Comparison of ENCODE assay signal across 9 mouse cellular contexts in the genomic region with DNA sequence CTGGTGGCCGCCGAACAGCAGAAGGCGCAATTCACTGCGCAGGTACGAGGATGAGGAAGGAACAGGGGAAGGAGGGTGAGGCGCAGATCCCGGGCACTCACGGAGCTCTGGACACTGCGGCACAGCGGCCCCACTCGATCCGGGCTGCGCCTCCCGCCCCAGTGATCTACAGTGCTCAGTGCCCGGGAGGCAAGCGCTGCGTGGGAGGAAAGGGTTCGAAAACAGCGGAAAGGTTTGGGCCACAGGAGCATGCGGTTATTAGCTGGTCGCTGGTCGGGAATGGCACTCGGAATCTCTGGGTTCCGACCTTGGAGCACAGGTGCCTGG. TPM values are rescaled to one million over a fixed set of nuclear protein-coding genes. Genes with fewer than 3 reads are reported as not detected.
A peak's percentile ranks its signal among the peaks of the same experiment; 100 is the strongest.
DNase-seq lines count a peak whose midpoint lies in the region; ATAC-seq and TF ChIP-seq lines count a peak whose summit lies in the region.
"Had no signal": no experiment of that assay in that cellular context is flagged by ENCODE, and none has a peak within 500 bp of the region (broad histone marks: within the 10 kb centered on the region; RNA-seq: fewer than 3 reads in every experiment).

No protein-coding gene starts in this region.

- no peaks in the 10 kb centered on the region for H3K9me3 ChIP-seq in heart, postnatal 0 days (replicated peaks; ENCODE audit: control insufficient read depth, low read length)
- H3K9me3 ChIP-seq in hindbrain, embryonic 11.5 days (ENCODE audit: control insufficient read depth, low read length), result no peaks in the 10 kb centered on the region
- no peaks in the 10 kb centered on the region for H3K9me3 ChIP-seq in midbrain, embryonic 10.5 days (replicated peaks)

- WGBS in heart, postnatal 0 days, result 0% methylated on average over 24 of the region's 24 CpGs
- WGBS in hindbrain, embryonic 11.5 days, result under 1% methylated on average over 24 of the region's 24 CpGs
- under 1% methylated on average over 24 of the region's 24 CpGs for WGBS in midbrain, embryonic 10.5 days

- ATAC-seq in heart, postnatal 0 days (ENCODE audit: insufficient read depth, low read depth), result peak; percentile 66
- ATAC-seq in Patski, result peak; percentile 44
- peak; percentile 93 for ATAC-seq in hindbrain, embryonic 11.5 days (ENCODE audit: low FRiP score)

- CTCF ChIA-PET in Patski (lab: Charles Lee), result interaction anchor here (0.8 to 3.0 kb wide), 3 partner anchors 10 to 76 kb away, joined by 3 to 11 read pairs (median 3); partner anchors contain the start of gene Pts

- in situ Hi-C loops in Patski (cut with MboI; ENCODE audit: low pct_unique_long_range_greater_than_20kb), result no loop called here

- DNase-seq in heart, postnatal 0 days (ENCODE audit: low spot score), result peak; percentile 13
- DNase-seq in heart, adult 8-10 months (ENCODE audit: low spot score), result no peak
- no peak for DNase-seq in Patski (ENCODE audit: low read depth, low spot score)
- no peak for DNase-seq in hindbrain, embryonic 11.5 days (ENCODE audit: low spot score)
- no peak for DNase-seq in midbrain, embryonic 10.5 days (ENCODE audit: low spot score)
- DNase-seq in cerebellum, adult 8-10 months, result no peak
- no peak for DNase-seq in right cerebral cortex, postnatal 25 days
- no peak for DNase-seq in urinary bladder, postnatal 25 days (ENCODE audit: low spot score)

- TF ChIP-seq EP300 in heart, postnatal 0 days (IDR thresholded peaks at IDR 0.05; ENCODE audit: low read depth), result no peak

- H3K4me3 ChIP-seq in heart, postnatal 0 days (ENCODE audit: low read depth, low read length), result peak overlapping the region; percentile 73
- peak overlapping the region; percentile 84 for H3K4me3 ChIP-seq in hindbrain, embryonic 11.5 days (ENCODE audit: low read depth, low read length)
- H3K4me3 ChIP-seq in midbrain, embryonic 10.5 days, result peak overlapping the region; percentile 92

- peak overlapping the region; percentile 86 for H3K27ac ChIP-seq in heart, postnatal 0 days (ENCODE audit: low read depth)
- peak overlapping the region; percentile 80 for H3K27ac ChIP-seq in hindbrain, embryonic 11.5 days (ENCODE audit: low read depth, low read length)
- H3K27ac ChIP-seq in midbrain, embryonic 10.5 days (replicated peaks), result peak overlapping the region; percentile 94

- H3K9ac ChIP-seq in heart, postnatal 0 days (replicated peaks; ENCODE audit: low read depth, low read length), result peak overlapping the region; percentile 76
- peak overlapping the region; percentile 89 for H3K9ac ChIP-seq in hindbrain, embryonic 11.5 days (ENCODE audit: low read depth, low read length)

- H3K4me2 ChIP-seq in heart, postnatal 0 days (ENCODE audit: low read depth, low read length), result peak overlapping the region; percentile 96
- H3K4me2 ChIP-seq in hindbrain, embryonic 11.5 days (replicated peaks; ENCODE audit: low read depth, low read length), result peak overlapping the region; percentile 55

- peaks cover 15% of the 10 kb centered on the region for H3K4me1 ChIP-seq in heart, postnatal 0 days (ENCODE audit: control insufficient read depth, insufficient read depth)
- no peaks in the 10 kb centered on the region for H3K4me1 ChIP-seq in hindbrain, embryonic 11.5 days (replicated peaks; ENCODE audit: control insufficient read depth, insufficient read depth, low read length)
- peaks cover 31% of the 10 kb centered on the region for H3K4me1 ChIP-seq in midbrain, embryonic 10.5 days

- H3K27me3 ChIP-seq in heart, postnatal 0 days (ENCODE audit: control insufficient read depth, insufficient read depth, low read length), result no peaks in the 10 kb centered on the region
- no peaks in the 10 kb centered on the region for H3K27me3 ChIP-seq in Patski
- H3K27me3 ChIP-seq in hindbrain, embryonic 11.5 days (ENCODE audit: control insufficient read depth, insufficient read depth, low read length), result no peaks in the 10 kb centered on the region
- H3K27me3 ChIP-seq in midbrain, embryonic 10.5 days (ENCODE audit: low read depth, poor library complexity, severe bottlenecking), result no peaks in the 10 kb centered on the region

- TF ChIP-seq CTCF in heart, postnatal 0 days (IDR thresholded peaks at IDR 0.05; ENCODE audit: low read depth), result peak; percentile 37; the same call in 1 of the 2 replicates
- no peak for TF ChIP-seq CTCF in Patski (IDR thresholded peaks at IDR 0.05)

- POLR2A ChIA-PET in Patski (lab: Charles Lee), result interaction anchor here (0.9 to 1.4 kb wide), 3 partner anchors 10 to 13 kb away, joined by 3 to 4 read pairs (median 4); no protein-coding TSS in a partner anchor

- H3K36me3 ChIP-seq in heart, postnatal 0 days (replicated peaks; ENCODE audit: control insufficient read depth, insufficient read depth, low read length), result peaks cover 42% of the 10 kb centered on the region
- no peaks in the 10 kb centered on the region for H3K36me3 ChIP-seq in hindbrain, embryonic 11.5 days (ENCODE audit: control insufficient read depth, insufficient read depth, low read length)
- H3K36me3 ChIP-seq in midbrain, embryonic 10.5 days, result peaks cover 55% of the 10 kb centered on the region

RNA-seq across cellular contexts. Expression of gene Timm8b, which starts 0.3 kb away (rescaled TPM):
- total RNA-seq in heart, postnatal 0 days (2014; rRNA removed; ENCODE audit: low replicate concordance), result 115 and 163 TPM in 2 replicates
- polyA plus RNA-seq in heart, postnatal 0 days (2015; fragmentation: Nextera tagmentation; extraction: Ambion mirVana), result 445 and 461 TPM in 2 replicates
- 100 to 1,000 TPM; 264 to 310 (median 279) TPM for total RNA-seq in heart, adult 8-10 months (2022)
- 247 TPM for polyA plus RNA-seq in Patski (2021)
- polyA plus RNA-seq in hindbrain, embryonic 11.5 days (2014; fragmentation: Nextera tagmentation; extraction: Ambion mirVana), result 325 TPM in 2 replicates
- polyA plus RNA-seq in midbrain, embryonic 10.5 days (2016; fragmentation: Nextera tagmentation; extraction: Ambion mirVana), result 339 and 340 TPM in 2 replicates

RNA-seq across cellular contexts. Expression of gene Sdhd, which starts 0.3 kb away (rescaled TPM):
- 980 and 992 TPM in 2 replicates for total RNA-seq in heart, postnatal 0 days (2014; rRNA removed; ENCODE audit: low replicate concordance)
- polyA plus RNA-seq in heart, postnatal 0 days (2015; fragmentation: Nextera tagmentation; extraction: Ambion mirVana), result 1,236 and 1,240 TPM in 2 replicates
- total RNA-seq in heart, adult 8-10 months (2022), result 100 to 1,000 TPM; 662 to 705 (median 698) TPM
- 418 TPM for polyA plus RNA-seq in Patski (2021)
- 254 and 265 TPM in 2 replicates for polyA plus RNA-seq in hindbrain, embryonic 11.5 days (2014; fragmentation: Nextera tagmentation; extraction: Ambion mirVana)
- polyA plus RNA-seq in midbrain, embryonic 10.5 days (2016; fragmentation: Nextera tagmentation; extraction: Ambion mirVana), result 309 and 339 TPM in 2 replicates

RNA-seq across cellular contexts. Expression of gene Pih1d2, which starts 13.2 kb away (rescaled TPM):
- 0.27 TPM in 1 of 2 replicates, not detected in the other for total RNA-seq in heart, postnatal 0 days (2014; rRNA removed; ENCODE audit: low replicate concordance)
- polyA plus RNA-seq in heart, postnatal 0 days (2015; fragmentation: Nextera tagmentation; extraction: Ambion mirVana), result 1.2 and 1.5 TPM in 2 replicates
- total RNA-seq in heart, adult 8-10 months (2022), result under 1 TPM; 0.38 to 0.63 (median 0.53) TPM
- polyA plus RNA-seq in Patski (2021), result 8.2 TPM
- 9.0 and 9.8 TPM in 2 replicates for polyA plus RNA-seq in hindbrain, embryonic 11.5 days (2014; fragmentation: Nextera tagmentation; extraction: Ambion mirVana)
- 7.6 and 8.4 TPM in 2 replicates for polyA plus RNA-seq in midbrain, embryonic 10.5 days (2016; fragmentation: Nextera tagmentation; extraction: Ambion mirVana)

RNA-seq across cellular contexts. Expression of gene Nkapd1, which starts 13.3 kb away (rescaled TPM):
- 10.0 and 14.5 TPM in 2 replicates for total RNA-seq in heart, postnatal 0 days (2014; rRNA removed; ENCODE audit: low replicate concordance)
- 13.4 and 14.3 TPM in 2 replicates for polyA plus RNA-seq in heart, postnatal 0 days (2015; fragmentation: Nextera tagmentation; extraction: Ambion mirVana)
- 10 to 100 TPM; 10.7 to 13.4 (median 11.9) TPM for total RNA-seq in heart, adult 8-10 months (2022)
- polyA plus RNA-seq in Patski (2021), result 25.4 TPM
- 29.9 and 30.6 TPM in 2 replicates for polyA plus RNA-seq in hindbrain, embryonic 11.5 days (2014; fragmentation: Nextera tagmentation; extraction: Ambion mirVana)
- 19.9 and 20.2 TPM in 2 replicates for polyA plus RNA-seq in midbrain, embryonic 10.5 days (2016; fragmentation: Nextera tagmentation; extraction: Ambion mirVana)

RNA-seq across cellular contexts. Expression of gene Tex12, which starts 42.8 kb away (rescaled TPM):
- total RNA-seq in heart, postnatal 0 days (2014; rRNA removed; ENCODE audit: low replicate concordance), result not detected in 2 replicates
- not detected in 2 replicates for polyA plus RNA-seq in heart, postnatal 0 days (2015; fragmentation: Nextera tagmentation; extraction: Ambion mirVana)
- not detected for total RNA-seq in heart, adult 8-10 months (2022)
- not detected for polyA plus RNA-seq in Patski (2021)
- polyA plus RNA-seq in hindbrain, embryonic 11.5 days (2014; fragmentation: Nextera tagmentation; extraction: Ambion mirVana), result 0.15 and 0.17 TPM in 2 replicates
- polyA plus RNA-seq in midbrain, embryonic 10.5 days (2016; fragmentation: Nextera tagmentation; extraction: Ambion mirVana), result 0.16 and 0.36 TPM in 2 replicates
- polyA plus RNA-seq: gonadal fat pad, adult 2 months had no signal
